Mouse (Mus musculus): ENCODE data around the gene Tmigd1. TPM values are rescaled to one million over a fixed set of nuclear protein-coding genes. Genes with fewer than 3 reads are reported as not detected.

Gene Tmigd1
- polyA plus RNA-seq, 1 experiment from 2014 or later = not detected

GRCm38 (mm10) chr11:76933209-76933608, 31.2 kb downstream of the Tmigd1 start:
- Histone ChIP-seq H3K36me3 (no peaks in the 10 kb centered on the region), H3K4me1 (replicated peaks) (no peaks in the 10 kb centered on the region), H3K4me3 (replicated peaks) (no peak overlapping the region), H3K4me2 (no peak overlapping the region), H3K27me3 (no peaks in the 10 kb centered on the region), H3K27ac (no peak overlapping the region), H3K9ac (replicated peaks) (no peak overlapping the region), H3K9me3 (no peaks in the 10 kb centered on the region)
- 60% methylated on average over 3 of the region's 3 CpGs for WGBS
- no peak for ATAC-seq (ENCODE audit: insufficient number of reproducible peaks, insufficient read depth, low FRiP score, low TSS enrichment, low read depth)

DNA sequence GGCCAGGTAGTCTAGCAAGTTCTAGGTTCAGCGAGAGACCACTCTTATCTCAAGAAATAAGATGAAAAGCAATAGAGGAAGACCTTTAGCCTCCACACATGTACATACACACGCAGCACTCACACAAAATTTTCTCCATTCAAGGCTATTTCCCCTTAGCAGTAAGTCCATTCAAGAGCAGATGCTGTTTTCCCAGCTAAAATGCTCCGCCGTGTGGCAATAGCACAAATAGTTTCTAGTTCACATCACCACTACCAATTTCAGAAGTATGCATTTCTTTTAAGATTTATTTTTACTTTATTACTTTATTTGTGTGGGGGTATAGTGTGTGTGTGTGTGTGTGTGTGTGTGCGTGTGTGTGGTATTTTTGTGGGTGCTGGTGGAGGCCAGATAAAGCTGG, 34.6 kb downstream of the Tmigd1 start:
- Histone ChIP-seq H3K27me3 (no peaks in the 10 kb centered on the region), H3K4me2 (no peak overlapping the region), H3K36me3 (no peaks in the 10 kb centered on the region), H3K4me1 (replicated peaks) (no peaks in the 10 kb centered on the region), H3K9ac (replicated peaks) (no peak overlapping the region), H3K4me3 (replicated peaks) (no peak overlapping the region), H3K27ac (no peak overlapping the region), H3K9me3 (no peaks in the 10 kb centered on the region)
- WGBS = 74% methylated on average over 5 of the region's 5 CpGs
- ATAC-seq (ENCODE audit: insufficient number of reproducible peaks, insufficient read depth, low FRiP score, low TSS enrichment, low read depth) = no peak

- H3K4me2 ChIP-seq = peak overlapping the region; percentile 89
- H3K27ac ChIP-seq = peak overlapping the region; percentile 93
- H3K27me3 ChIP-seq = no peaks in the 10 kb centered on the region
- no peaks in the 10 kb centered on the region for H3K9me3 ChIP-seq
- peaks cover 9% of the 10 kb centered on the region for H3K4me1 ChIP-seq (replicated peaks)
- ATAC-seq (ENCODE audit: insufficient number of reproducible peaks, insufficient read depth, low FRiP score, low TSS enrichment, low read depth) = no peak
- H3K4me3 ChIP-seq (replicated peaks) = peak overlapping the region; percentile 87
- peak overlapping the region; percentile 91; the same call in 1 of the 2 replicates for H3K9ac ChIP-seq (replicated peaks)
- WGBS = 74% methylated on average over 6 of the region's 6 CpGs
- H3K36me3 ChIP-seq = peaks cover 16% of the 10 kb centered on the region
Measured at GRCm38 (mm10) chr11:76944839-76945238, 42.9 kb downstream of the Tmigd1 start.

- H3K27ac ChIP-seq = peak overlapping the region; percentile 93
- peak overlapping the region; percentile 91 for H3K9ac ChIP-seq (replicated peaks)
- H3K4me1 ChIP-seq (replicated peaks) = peaks cover 9% of the 10 kb centered on the region
- ATAC-seq (ENCODE audit: insufficient number of reproducible peaks, insufficient read depth, low FRiP score, low TSS enrichment, low read depth) = peak; percentile 95
- peaks cover 22% of the 10 kb centered on the region for H3K36me3 ChIP-seq
- WGBS = under 1% methylated on average over 58 of the region's 58 CpGs
- peak overlapping the region; percentile 87 for H3K4me3 ChIP-seq (replicated peaks)
- H3K9me3 ChIP-seq = no peaks in the 10 kb centered on the region
- H3K4me2 ChIP-seq = peak overlapping the region; percentile 89
- no peaks in the 10 kb centered on the region for H3K27me3 ChIP-seq
Measured at GRCm38 (mm10) chr11:76945386-76946202, 43.6 kb downstream of the Tmigd1 start.

DNA sequence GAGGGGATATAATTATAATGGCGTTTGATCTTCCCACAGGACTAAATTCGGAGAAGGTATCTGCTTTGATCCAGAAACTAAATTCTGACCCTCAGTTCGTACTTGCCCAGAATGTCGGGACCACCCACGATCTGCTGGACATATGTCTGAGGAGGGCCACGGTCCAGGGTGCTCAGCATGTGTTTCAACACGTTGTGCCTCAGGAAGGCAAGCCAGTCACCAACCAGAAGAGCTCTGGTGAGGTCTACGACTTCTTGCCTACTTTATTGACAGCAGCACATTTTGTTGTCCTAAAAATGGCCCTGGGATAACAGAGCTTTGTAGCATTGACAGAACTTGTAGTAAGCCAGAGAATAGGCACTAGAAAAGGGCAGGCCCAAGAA, 44.2 kb downstream of the Tmigd1 start:
- Histone ChIP-seq H3K9me3 (no peaks in the 10 kb centered on the region), H3K9ac (replicated peaks) (peak overlapping the region; percentile 91), H3K4me2 (peak overlapping the region; percentile 89), H3K27ac (peak overlapping the region; percentile 93; the same call in 1 of the 2 replicates), H3K4me1 (replicated peaks) (peaks cover 9% of the 10 kb centered on the region), H3K36me3 (peaks cover 27% of the 10 kb centered on the region), H3K27me3 (no peaks in the 10 kb centered on the region), H3K4me3 (replicated peaks) (peak overlapping the region; percentile 87)
- ATAC-seq (ENCODE audit: insufficient number of reproducible peaks, insufficient read depth, low FRiP score, low TSS enrichment, low read depth) = no peak
- 2% methylated on average over 8 of the region's 8 CpGs for WGBS

- no peak overlapping the region for H3K9ac ChIP-seq (replicated peaks)
- H3K27me3 ChIP-seq = no peaks in the 10 kb centered on the region
- 100% methylated on average over 2 of the region's 2 CpGs for WGBS
- no peak overlapping the region for H3K27ac ChIP-seq
- H3K4me3 ChIP-seq (replicated peaks) = no peak overlapping the region
- no peak overlapping the region for H3K4me2 ChIP-seq
- no peaks in the 10 kb centered on the region for H3K4me1 ChIP-seq (replicated peaks)
- no peak for ATAC-seq (ENCODE audit: insufficient number of reproducible peaks, insufficient read depth, low FRiP score, low TSS enrichment, low read depth)
- peaks cover 91% of the 10 kb centered on the region for H3K36me3 ChIP-seq
- H3K9me3 ChIP-seq = no peaks in the 10 kb centered on the region
Measured at GRCm38 (mm10) chr11:76953536-76953935, 51.6 kb downstream of the Tmigd1 start.

DNA sequence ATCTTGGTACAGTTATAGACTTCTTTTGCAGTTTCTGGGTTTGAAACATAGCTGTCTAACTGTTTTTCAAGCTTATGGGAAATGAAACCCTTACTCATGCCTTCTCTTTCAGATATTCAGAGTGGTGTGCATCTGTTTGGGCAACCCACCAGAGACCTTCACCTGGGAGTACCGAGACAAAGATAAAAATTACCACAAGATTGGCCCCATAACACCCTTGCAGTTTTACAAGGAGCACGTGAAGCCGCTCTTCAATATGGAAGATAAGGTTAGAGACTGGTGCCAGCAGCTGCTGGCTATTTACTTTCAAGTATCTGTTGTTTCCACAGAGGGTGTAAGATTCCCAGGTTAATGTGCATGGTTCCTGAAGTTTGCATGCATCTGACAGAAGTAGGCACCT, 63.7 kb downstream of the Tmigd1 start:
- H3K4me1 ChIP-seq (replicated peaks) = no peaks in the 10 kb centered on the region
- WGBS = 97% methylated on average over 3 of the region's 3 CpGs
- no peak overlapping the region for H3K4me2 ChIP-seq
- H3K27ac ChIP-seq = no peak overlapping the region
- H3K9ac ChIP-seq (replicated peaks) = no peak overlapping the region
- peaks cover 91% of the 10 kb centered on the region for H3K36me3 ChIP-seq
- no peaks in the 10 kb centered on the region for H3K27me3 ChIP-seq
- H3K4me3 ChIP-seq (replicated peaks) = no peak overlapping the region
- H3K9me3 ChIP-seq = no peaks in the 10 kb centered on the region
- ATAC-seq (ENCODE audit: insufficient number of reproducible peaks, insufficient read depth, low FRiP score, low TSS enrichment, low read depth) = no peak

Other genes starting within 250 kb of the Tmigd1 start
- 8.8 and 9.6 TPM in 2 replicates for gene Bhlha9, start 229.7 kb upstream of the Tmigd1 start, polyA plus RNA-seq (2016; fragmentation: Nextera tagmentation; extraction: Ambion mirVana)
- 0.17 and 0.18 TPM in 2 replicates for gene Trarg1, start 222.4 kb upstream of the Tmigd1 start, polyA plus RNA-seq (2016; fragmentation: Nextera tagmentation; extraction: Ambion mirVana)
- 23.7 and 25.5 TPM in 2 replicates for gene Gosr1, start 138.6 kb upstream of the Tmigd1 start, polyA plus RNA-seq (2016; fragmentation: Nextera tagmentation; extraction: Ambion mirVana)
- 14.8 and 16.6 TPM in 2 replicates for gene Cpd, start 55.1 kb upstream of the Tmigd1 start, polyA plus RNA-seq (2016; fragmentation: Nextera tagmentation; extraction: Ambion mirVana)
- gene Blmh, start 22.6 kb downstream of the Tmigd1 start, polyA plus RNA-seq (2016; fragmentation: Nextera tagmentation; extraction: Ambion mirVana) = 202 and 212 TPM in 2 replicates
- gene Slc6a4, start 96.4 kb downstream of the Tmigd1 start, polyA plus RNA-seq (2016; fragmentation: Nextera tagmentation; extraction: Ambion mirVana) = 0.60 and 0.98 TPM in 2 replicates
- 77.8 and 87.3 TPM in 2 replicates for gene Nsrp1, start 176.3 kb downstream of the Tmigd1 start, polyA plus RNA-seq (2016; fragmentation: Nextera tagmentation; extraction: Ambion mirVana)